Mouse (Mus musculus) A20 (cell line): ENCODE measurements at regions not wholly inside any gene's neighbourhood (a gene's known extent, or its start where the extent isn't known, plus 50 kb on each side); places are given as distances from the start of the nearest gene placed in this dataset.
A peak's percentile ranks its signal among the peaks of the same experiment; 100 is the strongest.

Source experiments
- DNase-seq: peaks from one replicate; pipeline ENCODE4 v3.0.0-alpha.2; 2011; ENCODE audit warnings: low read depth, low spot score

- peak; percentile 17 for DNase-seq
These were observed 659.2 kb downstream of the Zfp706 start for GRCm38 (mm10) chr15:36348348-36348747.

DNA sequence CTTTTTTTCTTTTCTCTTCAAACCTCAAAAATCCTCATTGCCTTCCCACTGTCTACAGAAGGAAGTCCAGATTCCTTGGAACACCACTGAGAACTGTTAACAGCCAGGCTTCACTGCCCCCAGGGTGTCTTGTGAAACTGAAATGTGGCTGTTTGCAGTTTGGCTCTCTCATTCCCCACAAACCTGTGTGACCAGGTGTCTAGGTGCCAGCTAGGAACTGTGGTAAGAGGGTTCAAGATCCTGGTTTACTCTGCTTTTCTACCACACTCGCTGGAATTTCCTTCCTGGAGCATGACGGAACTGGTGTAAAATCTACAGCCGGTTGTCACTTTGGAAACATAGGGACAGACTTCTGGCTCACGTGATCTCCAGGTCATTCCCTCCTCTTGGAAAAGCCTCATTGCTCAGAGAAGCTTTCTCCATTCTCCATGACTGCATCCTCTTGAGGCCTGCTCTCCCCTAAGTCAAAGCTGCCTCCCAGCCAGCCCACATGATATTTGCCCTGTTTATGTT lies 660.2 kb downstream of the Zfp706 start:
- no peak for DNase-seq

GRCm38 (mm10) chr15:36346126-36346525 lies 661.4 kb downstream of the Zfp706 start:
- no peak for DNase-seq

- no peak for DNase-seq
These were observed 662.2 kb downstream of the Zfp706 start for GRCm38 (mm10) chr15:36345413-36345812.

DNA sequence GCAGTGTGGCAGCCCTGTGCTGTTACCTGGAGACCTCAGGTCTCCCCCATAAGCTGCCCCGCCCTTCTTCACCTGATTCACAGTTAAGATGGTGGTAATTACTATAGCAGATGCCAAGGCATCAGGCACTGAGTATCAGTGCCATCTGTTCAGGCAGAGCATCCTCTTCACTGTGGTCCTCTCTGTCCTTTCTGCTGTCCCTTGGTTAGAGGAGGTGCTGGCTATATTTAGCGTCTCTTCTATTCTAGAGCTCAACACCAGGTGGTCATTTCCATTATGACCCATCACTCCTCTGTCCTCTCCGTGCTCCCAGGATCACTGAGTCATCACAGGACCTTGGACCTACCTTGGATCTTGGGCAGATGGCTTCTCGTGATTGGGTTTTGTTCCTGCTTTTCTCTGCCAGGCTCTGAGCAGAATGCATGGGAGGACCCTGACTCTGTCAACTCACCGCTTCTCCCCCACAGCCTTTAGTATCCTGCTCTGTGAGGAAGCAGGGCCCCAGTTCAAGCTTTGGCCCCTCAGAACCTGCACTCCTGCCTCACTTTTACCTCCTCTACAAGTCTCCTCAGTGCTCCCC lies 667.5 kb downstream of the Zfp706 start:
- DNase-seq: no peak

GRCm38 (mm10) chr15:36338766-36339165 lies 668.8 kb downstream of the Zfp706 start:
- DNase-seq: no peak

- DNase-seq: no peak
These were observed 670.7 kb downstream of the Zfp706 start for GRCm38 (mm10) chr15:36336857-36337256.

DNA sequence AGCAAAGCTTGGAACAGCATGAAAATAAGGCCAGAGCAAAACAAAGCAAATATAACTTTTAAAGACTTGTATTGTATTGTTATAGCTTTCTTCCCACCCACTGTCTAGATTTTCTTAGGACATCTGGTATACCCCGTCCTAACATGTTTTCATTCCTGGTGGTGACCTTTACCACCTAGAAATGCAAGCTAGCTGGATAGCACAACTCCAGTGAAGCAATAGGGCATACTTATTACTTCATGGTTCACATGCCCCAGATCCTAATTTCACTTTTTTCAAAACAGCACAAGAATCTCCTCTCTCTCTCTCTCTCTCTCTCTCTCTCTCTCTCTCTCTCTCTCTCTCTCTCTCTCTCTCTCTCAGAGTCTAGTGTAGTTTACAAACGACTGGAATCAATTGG lies 672.5 kb downstream of the Zfp706 start:
- no peak for DNase-seq

DNA sequence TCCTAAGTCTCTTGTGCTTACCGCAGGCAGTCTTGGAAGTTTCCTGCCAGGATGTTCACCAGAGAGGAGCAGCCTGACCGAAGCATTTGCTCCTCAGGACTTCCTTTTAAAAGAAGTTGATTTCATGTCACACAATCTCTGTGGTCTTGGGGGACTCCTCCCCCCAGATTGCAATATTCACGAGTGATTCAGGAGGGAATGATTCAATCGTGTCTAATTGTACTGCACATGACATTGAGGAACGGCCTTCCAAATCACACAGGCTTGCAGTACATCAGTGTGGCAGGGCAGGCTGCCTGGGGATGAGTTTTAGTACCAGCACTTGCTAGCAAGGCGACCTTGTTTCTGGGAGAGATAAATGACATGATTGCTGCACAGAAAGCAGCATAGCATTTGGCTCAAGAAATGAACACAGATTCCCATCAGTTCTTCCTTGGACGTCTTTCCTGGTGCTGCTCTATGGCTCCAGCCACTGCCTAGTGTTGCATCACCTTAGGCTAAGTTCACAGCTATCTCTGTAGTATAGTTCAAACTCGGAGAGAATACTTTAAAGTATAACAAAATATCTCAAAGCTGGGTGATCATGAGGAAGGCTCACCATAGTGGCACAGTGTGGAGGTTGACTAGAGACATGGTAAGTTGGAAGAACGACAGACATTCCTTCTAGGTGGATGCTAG lies 673.0 kb downstream of the Zfp706 start:
- no peak for DNase-seq

DNA sequence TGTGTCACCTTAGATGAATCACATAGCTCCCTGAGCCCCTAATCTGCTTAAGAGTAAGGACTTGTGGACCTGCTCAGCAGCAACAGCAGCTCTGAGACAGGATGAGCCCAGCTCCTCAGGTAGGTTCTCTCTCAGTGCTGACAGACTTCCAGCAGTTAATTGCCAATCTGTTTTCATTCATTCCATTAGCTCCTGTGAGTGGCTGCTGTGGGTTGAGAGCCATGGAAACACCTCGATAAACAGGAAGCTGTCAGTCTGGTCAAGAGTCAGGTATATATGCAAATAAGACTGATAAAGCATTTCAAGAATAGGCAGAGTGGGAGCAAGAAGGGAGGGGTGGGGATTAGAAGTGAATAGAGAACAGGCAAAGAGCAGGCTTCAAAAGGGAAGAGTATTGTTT lies 673.7 kb downstream of the Zfp706 start:
- no peak for DNase-seq

DNA sequence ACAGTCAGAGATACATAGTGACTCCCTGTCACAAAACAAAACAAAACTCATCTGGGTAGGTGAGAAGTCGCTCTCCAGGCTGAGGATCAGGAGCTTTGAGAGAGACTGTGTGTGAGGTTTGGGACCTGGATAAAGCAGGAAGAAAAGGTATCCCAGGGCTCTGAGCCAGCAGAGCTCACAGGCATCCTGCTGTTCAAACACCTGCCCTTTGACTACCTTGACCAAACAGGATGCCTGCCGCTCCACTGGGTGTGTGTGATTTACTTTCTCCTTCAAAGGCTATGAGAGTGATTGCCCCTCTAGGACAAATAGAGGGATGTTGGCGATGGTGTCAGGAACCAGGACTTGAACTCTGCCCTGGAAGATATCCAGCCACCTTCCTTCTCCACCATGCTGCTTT lies 674.3 kb downstream of the Zfp706 start:
- DNase-seq: no peak
